Comparison of ENCODE assay signal across 9 mouse cellular contexts in the genomic region with DNA sequence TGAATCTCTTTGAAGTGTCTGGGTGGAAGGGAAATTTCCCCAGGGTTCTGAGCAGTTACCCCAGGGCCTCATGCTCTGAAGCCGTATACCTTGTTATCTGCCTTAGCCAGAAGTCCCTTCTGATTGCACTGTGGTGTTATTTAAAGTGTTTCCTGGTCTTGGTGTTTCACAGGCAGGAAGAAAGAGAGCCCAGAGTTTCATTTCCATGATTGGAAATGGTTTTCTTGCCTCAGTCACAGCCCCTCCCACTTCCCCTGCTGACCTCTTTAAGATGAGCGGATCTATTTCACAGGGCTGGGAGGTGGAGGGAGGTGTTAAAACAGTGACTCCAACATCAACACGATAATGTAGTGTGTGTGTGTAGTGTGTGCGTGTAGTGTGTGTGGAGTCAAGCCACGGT.
DNase-seq lines count a peak whose midpoint lies in the region; ATAC-seq lines count a peak whose summit lies in the region.
"Had no signal": no experiment of that assay in that cellular context is flagged by ENCODE, and none has a peak within 500 bp of the region (broad histone marks: within the 10 kb centered on the region; RNA-seq: fewer than 3 reads in every experiment).

No protein-coding gene starts in this region.

- WGBS in intestine, embryonic 16.5 days = 42% methylated on average over 5 of the region's 5 CpGs

- no peak overlapping the region for H3K27ac ChIP-seq in intestine, embryonic 16.5 days (ENCODE audit: low read length)

- intact Hi-C loops in heart, postnatal 14 days (cut with DNase I) = no loop called here

- peak; percentile 13 for DNase-seq in heart, adult 8-10 months (ENCODE audit: low spot score)
- DNase-seq in heart, postnatal 14 days = no peak
- peak; percentile 23 for DNase-seq in thymus, postnatal 0 days (ENCODE audit: low spot score)
- DNase-seq in thymus, postnatal 4 days = no peak
- no peak for DNase-seq in right cerebral cortex, postnatal 14 days
- no peak for DNase-seq in spleen, postnatal 4 days (ENCODE audit: low spot score in 2 of 2)
- no peak for DNase-seq in adrenal gland, postnatal 36 days
- DNase-seq: thymus, postnatal 14 days had no signal

- H3K9ac ChIP-seq in intestine, embryonic 16.5 days (ENCODE audit: low read depth, low read length) = no peak overlapping the region

- no peak overlapping the region for H3K4me2 ChIP-seq in intestine, embryonic 16.5 days (ENCODE audit: low read depth, low read length)

- peak; percentile 64 for ATAC-seq in intestine, embryonic 16.5 days

- H3K4me1 ChIP-seq in intestine, embryonic 16.5 days (ENCODE audit: control insufficient read depth, insufficient read depth, low read length) = no peaks in the 10 kb centered on the region

- no peaks in the 10 kb centered on the region for H3K27me3 ChIP-seq in intestine, embryonic 16.5 days (replicated peaks; ENCODE audit: control insufficient read depth, insufficient read depth, low read length)

- H3K36me3 ChIP-seq in intestine, embryonic 16.5 days (ENCODE audit: control insufficient read depth, insufficient read depth, low read length) = no peaks in the 10 kb centered on the region

- H3K4me3 ChIP-seq in intestine, embryonic 16.5 days (ENCODE audit: low read length) = no peak overlapping the region

- H3K9me3 ChIP-seq in intestine, embryonic 16.5 days (ENCODE audit: control insufficient read depth, low read length) = no peaks in the 10 kb centered on the region

Comparison
In these comparisons a context has a peak if more than half of its experiments do, and no peak if none do; other contexts are left out.
1. DNase-seq: peak in heart, adult 8-10 months (single experiment) and thymus, postnatal 0 days (single experiment); none in heart, postnatal 14 days (0 of 2), thymus, postnatal 4 days (single experiment), right cerebral cortex, postnatal 14 days (single experiment), spleen, postnatal 4 days (0 of 2) and adrenal gland, postnatal 36 days (0 of 2).